8 mouse cellular contexts compared by ENCODE assay signal in genomic region chr10:42962655-42963054, GRCm38 (mm10).
DNase-seq lines count a peak whose midpoint lies in the region; ATAC-seq and TF ChIP-seq lines count a peak whose summit lies in the region.

No protein-coding gene starts in this region.

- DNase-seq in hindbrain, embryonic 10.5 days (ENCODE audit: low spot score), result no peak
- DNase-seq in hindbrain, postnatal 0 days (ENCODE audit: low spot score), result no peak
- DNase-seq in embryonic facial prominence, embryonic 10.5 days (ENCODE audit: low spot score), result no peak
- peak; percentile 44 to 60 for DNase-seq in kidney, postnatal 4 days
- DNase-seq in naive thymus-derived CD4-positive, alpha-beta T cell, adult 2 months (ENCODE audit: low read depth), result peak; percentile 82
- no peak for DNase-seq in hindbrain, embryonic 14.5 days (ENCODE audit: low spot score)
- DNase-seq in cerebellum, postnatal 10 days, result no peak

- H3K27ac ChIP-seq in hindbrain, embryonic 10.5 days, result peak overlapping the region; percentile 17; the same call in 1 of the 2 replicates
- no peak overlapping the region for H3K27ac ChIP-seq in hindbrain, postnatal 0 days
- H3K27ac ChIP-seq in embryonic facial prominence, embryonic 10.5 days (replicated peaks), result peak overlapping the region; percentile 81
- H3K27ac ChIP-seq in hindbrain, embryonic 14.5 days, result no peak overlapping the region
- no peak overlapping the region for H3K27ac ChIP-seq in hindbrain, embryonic 13.5 days

- no peak overlapping the region for H3K4me2 ChIP-seq in hindbrain, postnatal 0 days (ENCODE audit: low read depth, low read length)
- no peak overlapping the region for H3K4me2 ChIP-seq in hindbrain, embryonic 14.5 days (replicated peaks)
- H3K4me2 ChIP-seq in hindbrain, embryonic 13.5 days, result no peak overlapping the region

- H3K9ac ChIP-seq in hindbrain, postnatal 0 days (replicated peaks; ENCODE audit: low read length), result no peak overlapping the region
- no peak overlapping the region for H3K9ac ChIP-seq in hindbrain, embryonic 14.5 days
- no peak overlapping the region for H3K9ac ChIP-seq in hindbrain, embryonic 13.5 days

- WGBS in hindbrain, embryonic 10.5 days, result 94% methylated on average over 13 of the region's 13 CpGs
- 91% methylated on average over 13 of the region's 13 CpGs for WGBS in hindbrain, postnatal 0 days
- 89% methylated on average over 13 of the region's 13 CpGs for WGBS in embryonic facial prominence, embryonic 10.5 days
- WGBS in hindbrain, embryonic 14.5 days, result 93% methylated on average over 13 of the region's 13 CpGs
- WGBS in hindbrain, embryonic 13.5 days, result 93% methylated on average over 13 of the region's 13 CpGs

- ATAC-seq in hindbrain, postnatal 0 days, result no peak
- no peak for ATAC-seq in hindbrain, embryonic 14.5 days (ENCODE audit: low FRiP score)
- no peak for ATAC-seq in hindbrain, embryonic 13.5 days (ENCODE audit: low FRiP score)

- H3K9me3 ChIP-seq in hindbrain, embryonic 10.5 days, result no peaks in the 10 kb centered on the region
- no peaks in the 10 kb centered on the region for H3K9me3 ChIP-seq in hindbrain, postnatal 0 days (ENCODE audit: low read length)
- no peaks in the 10 kb centered on the region for H3K9me3 ChIP-seq in embryonic facial prominence, embryonic 10.5 days
- no peaks in the 10 kb centered on the region for H3K9me3 ChIP-seq in hindbrain, embryonic 14.5 days (ENCODE audit: control insufficient read depth, low read length)
- no peaks in the 10 kb centered on the region for H3K9me3 ChIP-seq in hindbrain, embryonic 13.5 days

- H3K36me3 ChIP-seq in hindbrain, embryonic 10.5 days, result no peaks in the 10 kb centered on the region
- no peaks in the 10 kb centered on the region for H3K36me3 ChIP-seq in hindbrain, postnatal 0 days (ENCODE audit: insufficient read depth, low read length)
- no peaks in the 10 kb centered on the region for H3K36me3 ChIP-seq in embryonic facial prominence, embryonic 10.5 days (replicated peaks)
- no peaks in the 10 kb centered on the region for H3K36me3 ChIP-seq in hindbrain, embryonic 14.5 days (replicated peaks; ENCODE audit: control insufficient read depth, insufficient read depth)
- no peaks in the 10 kb centered on the region for H3K36me3 ChIP-seq in hindbrain, embryonic 13.5 days

- H3K27me3 ChIP-seq in hindbrain, embryonic 10.5 days (ENCODE audit: insufficient read depth, poor library complexity, severe bottlenecking), result peaks cover 10% of the 10 kb centered on the region; the same call in 1 of the 2 replicates
- no peaks in the 10 kb centered on the region for H3K27me3 ChIP-seq in hindbrain, postnatal 0 days (ENCODE audit: insufficient read depth, low read length)
- peaks cover 3% of the 10 kb centered on the region for H3K27me3 ChIP-seq in embryonic facial prominence, embryonic 10.5 days (replicated peaks; ENCODE audit: low read depth, poor library complexity, severe bottlenecking)
- no peaks in the 10 kb centered on the region for H3K27me3 ChIP-seq in hindbrain, embryonic 14.5 days (ENCODE audit: control insufficient read depth, insufficient read depth, low read length)
- H3K27me3 ChIP-seq in hindbrain, embryonic 13.5 days, result no peaks in the 10 kb centered on the region

- no peak overlapping the region for H3K4me3 ChIP-seq in hindbrain, embryonic 10.5 days
- H3K4me3 ChIP-seq in hindbrain, postnatal 0 days (ENCODE audit: low read length), result no peak overlapping the region
- no peak overlapping the region for H3K4me3 ChIP-seq in embryonic facial prominence, embryonic 10.5 days
- no peak overlapping the region for H3K4me3 ChIP-seq in hindbrain, embryonic 14.5 days (replicated peaks; ENCODE audit: low read length)
- H3K4me3 ChIP-seq in hindbrain, embryonic 13.5 days, result no peak overlapping the region

- TF ChIP-seq CTCF in hindbrain, postnatal 0 days (IDR thresholded peaks at IDR 0.05; ENCODE audit: low read depth), result no peak

- peaks cover 33% of the 10 kb centered on the region for H3K4me1 ChIP-seq in hindbrain, embryonic 10.5 days (replicated peaks)
- H3K4me1 ChIP-seq in hindbrain, postnatal 0 days (ENCODE audit: insufficient read depth, low read length), result 0 out of 2 replicates have a peak, but pooled peaks cover 3% of the 10 kb centered on the region
- peaks cover 36% of the 10 kb centered on the region for H3K4me1 ChIP-seq in embryonic facial prominence, embryonic 10.5 days
- H3K4me1 ChIP-seq in hindbrain, embryonic 14.5 days (replicated peaks; ENCODE audit: control insufficient read depth, insufficient read depth, low read length), result peaks cover 12% of the 10 kb centered on the region; the same call in 1 of the 2 replicates
- H3K4me1 ChIP-seq in hindbrain, embryonic 13.5 days (replicated peaks), result peaks cover 21% of the 10 kb centered on the region

Comparison
In these comparisons a context has a peak if more than half of its experiments do, and no peak if none do; other contexts are left out.
1. H3K27ac ChIP-seq: peak in hindbrain, embryonic 10.5 days (single experiment) and embryonic facial prominence, embryonic 10.5 days (single experiment); none in hindbrain, postnatal 0 days (single experiment), hindbrain, embryonic 14.5 days (single experiment) and hindbrain, embryonic 13.5 days (single experiment).
2. DNase-seq: peak in kidney, postnatal 4 days (2 of 2) and naive thymus-derived CD4-positive, alpha-beta T cell, adult 2 months (single experiment); none in hindbrain, embryonic 10.5 days (single experiment), hindbrain, postnatal 0 days (single experiment), embryonic facial prominence, embryonic 10.5 days (single experiment), hindbrain, embryonic 14.5 days (single experiment) and cerebellum, postnatal 10 days (0 of 2).